Mouse (Mus musculus) bone marrow macrophage, adult 2 months (primary cell): ENCODE results near the gene Snx1. TPM values are rescaled to one million over a fixed set of nuclear protein-coding genes. Genes with fewer than 3 reads are reported as not detected.
A peak's percentile ranks its signal among the peaks of the same experiment; 100 is the strongest.

Experiments used
- H3K27ac ChIP-seq: 2 replicates; pipeline ENCODE4 v1.5.1; 2012; ENCODE audit warnings: low read depth, low read length; ENCODE audit not compliant: insufficient read depth
- H3K4me1 ChIP-seq: 2 replicates; pipeline ENCODE4 v1.6.1; 2012; ENCODE audit warnings: low read length; ENCODE audit not compliant: control insufficient read depth, insufficient read depth
- H3K4me3 ChIP-seq: 2 replicates; pipeline ENCODE4 v1.5.1; 2012; ENCODE audit warnings: mild to moderate bottlenecking, low read length, moderate library complexity; ENCODE audit not compliant: insufficient read depth
- CTCF ChIP-seq: IDR thresholded peaks from 2 replicates; pipeline ENCODE4 v1.5.1; 2012; ENCODE audit warnings: low read depth, mild to moderate bottlenecking, low read length, moderate library complexity
- POLR2A ChIP-seq: IDR thresholded peaks from 2 replicates; pipeline ENCODE4 v1.6.1; 2012; ENCODE audit warnings: mild to moderate bottlenecking, low read depth, low read length, borderline replicate concordance
- polyA plus RNA-seq: library from polyadenylated mRNA; stranded (reverse); fragments of >200 nt; gene quantifications from 2 replicates; pipeline ENCODE4 v1.2.4, GENCODE M21; 2012; ENCODE audit not compliant: missing spikeins, insufficient read depth, insufficient read length

The Snx1 gene
- polyA plus RNA-seq, 1 experiment, result 141 TPM

GRCm38 (mm10) chr9:66101577-66101976 lies 24.8 kb downstream of the Snx1 start:
- Histone ChIP-seq H3K4me3 (no peak overlapping the region), H3K27ac (no peak overlapping the region), H3K4me1 (peaks cover 4% of the 10 kb centered on the region)
- no peak for TF ChIP-seq CTCF

GRCm38 (mm10) chr9:66092664-66093063 lies 33.7 kb downstream of the Snx1 start:
- TF ChIP-seq POLR2A (no peak), CTCF (no peak)
- no peaks in the 10 kb centered on the region for H3K4me1 ChIP-seq
- H3K4me3 ChIP-seq, result no peak overlapping the region
- H3K27ac ChIP-seq, result no peak overlapping the region

GRCm38 (mm10) chr9:66091327-66092231 lies 34.8 kb downstream of the Snx1 start:
- TF ChIP-seq CTCF, result no peak
- no peak for TF ChIP-seq POLR2A
- Histone ChIP-seq H3K27ac (no peak overlapping the region), H3K4me3 (no peak overlapping the region), H3K4me1 (no peaks in the 10 kb centered on the region)

GRCm38 (mm10) chr9:66090593-66091244 lies 35.7 kb downstream of the Snx1 start:
- Histone ChIP-seq H3K4me1 (no peaks in the 10 kb centered on the region), H3K27ac (no peak overlapping the region), H3K4me3 (no peak overlapping the region)
- TF ChIP-seq CTCF (no peak), POLR2A (no peak)

GRCm38 (mm10) chr9:66088411-66088810 lies 38.0 kb downstream of the Snx1 start:
- H3K4me3 ChIP-seq, result no peak overlapping the region
- TF ChIP-seq POLR2A (no peak), CTCF (peak; percentile 68)
- H3K4me1 ChIP-seq, result no peaks in the 10 kb centered on the region
- H3K27ac ChIP-seq, result no peak overlapping the region

GRCm38 (mm10) chr9:66087062-66087461 lies 39.3 kb downstream of the Snx1 start:
- Histone ChIP-seq H3K4me1 (no peaks in the 10 kb centered on the region), H3K27ac (no peak overlapping the region), H3K4me3 (no peak overlapping the region)
- no peak for TF ChIP-seq POLR2A

- H3K4me3 ChIP-seq, result no peak overlapping the region
- no peaks in the 10 kb centered on the region for H3K4me1 ChIP-seq
- no peak overlapping the region for H3K27ac ChIP-seq
- no peak for TF ChIP-seq CTCF
These were observed 42.2 kb downstream of the Snx1 start for GRCm38 (mm10) chr9:66084171-66084570.

GRCm38 (mm10) chr9:66081999-66082398 lies 44.4 kb downstream of the Snx1 start:
- TF ChIP-seq CTCF (no peak), POLR2A (no peak)
- no peak overlapping the region for H3K27ac ChIP-seq
- no peak overlapping the region for H3K4me3 ChIP-seq
- no peaks in the 10 kb centered on the region for H3K4me1 ChIP-seq

- H3K4me3 ChIP-seq, result no peak overlapping the region
- no peaks in the 10 kb centered on the region for H3K4me1 ChIP-seq
- H3K27ac ChIP-seq, result no peak overlapping the region
- TF ChIP-seq POLR2A (no peak), CTCF (no peak)
These were observed 45.5 kb downstream of the Snx1 start for GRCm38 (mm10) chr9:66080804-66081459.

GRCm38 (mm10) chr9:66078493-66078892 lies 47.9 kb downstream of the Snx1 start:
- Histone ChIP-seq H3K4me3 (no peak overlapping the region), H3K4me1 (no peaks in the 10 kb centered on the region), H3K27ac (no peak overlapping the region)
- TF ChIP-seq POLR2A (no peak), CTCF (no peak)
